Mouse (Mus musculus): Measurements from ENCODE around the gene Gfer.

Gene Gfer

DNA sequence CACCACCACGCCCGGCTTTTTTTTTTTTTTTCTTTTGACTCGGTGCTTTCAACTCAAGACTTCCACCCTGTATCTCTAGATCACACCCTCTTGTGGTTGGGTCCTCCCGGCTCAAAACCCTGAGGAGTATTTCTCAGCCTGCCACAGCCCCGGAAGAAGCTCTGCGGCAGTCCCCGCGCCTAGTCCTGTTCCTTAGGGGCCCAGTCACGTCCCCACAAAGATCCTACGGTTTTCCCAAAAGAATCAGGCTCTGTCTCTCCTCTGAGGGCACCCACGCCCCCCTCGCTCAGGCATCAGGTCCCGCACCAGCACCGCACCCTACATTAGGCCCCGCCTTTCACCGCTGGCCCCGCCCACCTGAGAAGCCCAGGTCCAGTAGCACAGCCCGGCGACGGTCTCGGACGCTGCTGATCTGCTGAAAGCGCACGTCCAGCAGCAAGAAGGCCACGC, 8.8 kb downstream of the Gfer start:
- 7% methylated on average over 25 of the region's 25 CpGs for WGBS

DNA sequence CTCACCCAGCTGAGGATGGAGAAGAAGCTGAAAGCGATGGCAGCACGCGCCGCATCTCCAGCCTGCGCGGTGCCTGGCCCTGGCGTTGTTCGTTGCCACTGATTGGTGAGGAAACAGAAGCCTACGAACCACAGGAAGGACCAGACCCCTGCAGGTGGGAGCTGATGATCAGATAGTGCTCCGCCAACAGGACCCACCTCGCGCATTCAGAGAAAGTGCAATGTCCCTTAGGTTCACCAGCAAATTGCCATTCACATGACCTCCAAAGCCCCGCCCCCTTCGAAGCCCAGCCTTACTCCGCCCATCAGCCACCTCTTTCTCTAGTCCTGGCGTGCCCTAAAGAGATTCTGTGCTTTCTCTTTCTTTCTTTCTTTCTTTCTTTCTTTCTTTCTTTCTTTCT, 9.4 kb downstream of the Gfer start:
- 43% methylated on average over 16 of the region's 16 CpGs for WGBS

DNA sequence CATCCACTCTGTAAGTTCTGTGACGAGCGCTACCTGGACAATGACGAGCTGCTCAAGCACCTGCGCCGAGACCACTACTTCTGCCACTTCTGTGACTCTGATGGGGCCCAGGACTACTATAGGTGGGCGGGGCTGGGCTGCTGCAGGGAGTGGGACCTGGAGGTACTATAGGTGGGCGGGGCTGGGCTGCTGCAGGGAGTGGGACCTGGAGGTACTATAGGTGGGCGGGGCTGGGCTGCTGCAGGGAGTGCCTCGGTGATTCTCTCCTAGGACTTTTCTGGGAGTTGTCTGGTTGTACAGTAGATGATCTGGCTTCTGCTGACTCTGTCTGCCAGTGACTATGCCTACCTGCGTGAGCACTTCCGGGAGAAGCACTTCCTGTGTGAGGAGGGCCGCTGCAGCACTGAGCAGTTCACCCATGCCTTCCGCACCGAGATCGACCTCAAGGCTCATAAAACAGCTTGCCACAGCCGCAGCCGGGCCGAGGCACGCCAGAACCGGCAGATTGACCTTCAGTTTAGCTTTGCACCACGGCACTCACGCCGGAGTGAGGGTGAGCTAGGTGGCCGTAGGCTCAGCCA, 18.4 kb downstream of the Gfer start:
- WGBS = 95% methylated on average over 24 of the region's 24 CpGs

DNA sequence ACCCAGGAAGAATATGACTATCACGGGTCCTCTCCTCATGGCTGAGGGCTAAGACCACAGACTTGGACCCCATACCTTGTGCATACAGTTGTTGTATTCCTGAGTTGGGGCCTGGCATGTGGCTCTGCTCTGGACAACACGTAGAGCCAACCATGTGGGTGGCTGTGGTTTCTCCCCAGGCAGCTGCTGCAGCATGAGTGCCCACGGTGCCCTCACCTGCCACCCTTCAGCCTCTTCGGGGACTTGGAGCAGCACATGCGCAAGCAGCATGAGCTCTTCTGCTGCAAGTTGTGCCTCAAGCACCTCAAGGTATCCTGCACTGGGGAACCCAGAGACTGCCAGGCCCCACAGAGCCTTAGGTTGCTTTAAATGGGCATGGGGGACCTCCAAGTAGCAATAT, 19.1 kb downstream of the Gfer start:
- WGBS = 89% methylated on average over 5 of the region's 5 CpGs

DNA sequence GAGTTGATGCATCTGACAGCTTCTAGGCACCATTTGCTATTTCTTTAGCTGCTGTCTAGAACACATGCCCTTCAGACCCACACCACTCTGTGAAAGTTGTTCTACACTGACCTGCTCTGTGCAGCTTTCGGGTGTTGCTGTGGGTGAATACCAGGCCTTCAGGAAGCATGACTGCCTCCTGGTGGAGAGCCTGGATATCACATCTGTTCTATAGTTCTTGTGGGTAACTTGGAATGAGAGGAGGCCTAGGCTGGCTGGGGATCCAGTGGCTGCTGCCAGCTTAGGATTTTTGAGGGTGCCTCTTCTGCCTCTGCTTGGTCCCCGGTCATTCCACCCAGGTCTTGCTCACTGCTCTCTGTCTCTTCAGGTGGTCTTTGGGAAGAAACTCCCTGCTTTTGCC, 19.8 kb downstream of the Gfer start:
- 50% methylated on average over 2 of the region's 2 CpGs for WGBS

DNA sequence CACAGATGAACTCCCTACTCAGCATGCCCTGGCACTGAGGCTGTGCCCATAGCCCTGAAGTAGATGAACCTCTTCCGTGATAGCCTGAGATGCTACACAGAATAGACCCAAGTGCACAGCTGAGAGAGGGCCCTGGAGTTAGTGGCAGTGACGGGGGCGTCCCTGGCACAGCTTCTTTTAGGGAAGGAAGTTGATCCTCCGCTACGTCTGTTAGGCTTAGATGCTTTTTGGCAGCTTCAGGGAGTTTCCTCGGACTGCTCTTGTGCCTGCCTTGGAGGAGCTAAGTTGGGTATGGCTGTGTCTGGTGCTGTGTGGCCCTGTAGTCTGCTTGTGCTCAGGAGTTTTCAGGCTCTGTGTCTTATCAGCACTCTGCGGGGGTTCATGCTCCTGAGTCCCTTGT, 21.7 kb downstream of the Gfer start:
- 31% methylated on average over 7 of the region's 7 CpGs for WGBS

DNA sequence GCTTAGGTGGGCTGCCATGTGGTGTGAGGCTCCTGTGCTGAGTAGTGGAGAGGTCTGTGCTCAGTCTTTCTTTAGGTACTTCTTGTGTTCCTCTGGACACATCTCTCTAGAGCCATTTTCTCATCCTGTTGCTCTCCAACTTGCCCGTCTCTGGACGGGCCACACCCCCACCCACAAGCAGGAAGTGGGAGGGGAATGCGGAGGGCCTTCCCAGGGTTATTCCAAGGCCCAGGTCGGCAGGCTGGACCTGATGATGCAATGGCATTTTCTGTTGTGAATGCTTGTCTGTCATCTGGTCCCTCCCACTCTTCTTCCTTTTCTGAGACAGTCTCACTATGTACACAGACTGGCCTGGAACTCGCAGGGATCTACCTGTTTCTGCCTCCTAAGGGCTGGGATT, 23.8 kb downstream of the Gfer start:
- WGBS = 27% methylated on average over 5 of the region's 5 CpGs

DNA sequence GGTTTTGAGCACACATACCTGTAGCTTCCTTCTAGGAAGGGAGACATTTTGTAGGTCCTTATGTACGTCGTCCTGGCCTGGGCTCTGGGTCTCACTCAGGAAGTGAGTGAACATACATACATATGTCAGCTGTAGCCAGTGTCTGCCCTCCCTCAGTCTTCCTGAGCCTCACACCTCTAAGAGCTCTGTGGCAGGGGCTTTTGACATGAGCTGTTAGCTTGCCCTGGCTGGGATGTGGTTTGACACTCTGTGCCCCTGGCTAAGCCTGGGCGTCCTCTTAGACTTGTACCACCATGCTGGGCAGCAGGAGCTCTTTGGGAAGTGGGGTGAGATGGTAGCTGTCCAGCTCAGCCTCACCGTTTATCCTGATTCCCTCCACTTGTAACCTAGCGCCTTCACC, 24.6 kb downstream of the Gfer start:
- 73% methylated on average over 5 of the region's 5 CpGs for WGBS

DNA sequence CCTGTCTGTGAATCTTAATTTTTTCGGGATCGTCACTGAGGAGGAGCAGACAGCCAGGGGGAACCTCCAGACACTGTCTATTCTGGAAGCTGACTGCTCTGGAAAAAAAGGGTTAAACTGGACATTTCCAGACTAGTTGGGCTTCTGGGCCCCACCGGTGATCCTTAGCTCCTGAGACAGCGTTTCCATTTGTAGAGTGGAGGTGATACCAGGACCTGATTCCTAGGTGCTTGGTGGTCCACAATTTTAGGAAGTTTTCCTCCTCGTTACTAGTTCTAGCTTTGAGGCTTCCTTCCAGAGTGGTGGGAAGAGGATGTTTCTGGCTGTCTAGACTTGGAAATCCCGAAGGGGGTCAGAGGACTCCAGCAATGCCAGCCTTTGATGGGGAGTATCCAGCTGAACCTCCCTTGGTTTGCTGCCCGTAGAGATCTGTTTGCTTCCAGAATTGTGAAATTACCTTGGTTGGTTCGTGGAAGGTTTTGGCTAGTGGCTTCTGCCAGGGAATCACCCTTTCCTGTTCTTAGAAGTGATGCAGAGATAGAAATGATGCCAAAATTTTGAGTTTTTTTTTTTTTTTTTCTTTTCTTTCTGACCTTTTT, 25.6 kb downstream of the Gfer start:
- WGBS = 5% methylated on average over 8 of the region's 8 CpGs

DNA sequence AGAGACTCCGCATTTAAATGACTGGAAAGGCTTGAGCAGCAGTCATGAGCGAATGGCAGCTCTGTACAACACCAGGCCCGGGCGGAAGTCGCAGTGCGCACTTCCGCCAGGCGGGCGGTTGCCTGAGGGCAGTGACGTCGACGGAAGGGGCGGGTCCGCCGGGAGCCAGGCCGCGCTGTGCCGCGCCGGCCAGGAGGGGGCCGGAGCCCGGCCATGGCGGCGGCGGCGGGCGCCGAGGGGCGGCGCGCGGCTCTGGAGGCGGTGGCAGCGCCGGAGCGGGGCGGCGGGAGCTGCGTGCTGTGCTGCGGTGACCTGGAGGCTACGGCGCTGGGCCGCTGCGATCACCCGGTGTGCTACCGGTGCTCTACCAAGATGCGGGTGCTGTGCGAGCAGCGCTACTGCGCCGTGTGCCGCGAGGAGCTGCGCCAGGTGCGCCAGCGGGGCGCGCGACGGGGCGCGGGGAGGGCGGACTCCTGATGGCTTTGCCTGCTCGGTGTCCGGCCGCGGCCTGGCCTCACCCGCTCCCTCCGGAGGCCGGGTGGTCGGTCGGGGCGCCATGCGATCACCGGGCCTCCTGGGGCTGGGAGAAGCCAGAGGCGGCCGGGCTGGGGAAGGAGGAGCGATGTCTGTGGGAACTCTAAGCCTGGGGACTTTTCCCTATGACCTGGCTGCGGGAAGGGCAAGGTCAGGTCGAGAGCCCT, 26.3 kb downstream of the Gfer start, which contains the start of gene Zfp598:
TSS of gene Zfp598 (plus strand) at position 143 of the 701 bp plus-strand sequence.
- under 1% methylated on average over 80 of the region's 80 CpGs for WGBS

DNA sequence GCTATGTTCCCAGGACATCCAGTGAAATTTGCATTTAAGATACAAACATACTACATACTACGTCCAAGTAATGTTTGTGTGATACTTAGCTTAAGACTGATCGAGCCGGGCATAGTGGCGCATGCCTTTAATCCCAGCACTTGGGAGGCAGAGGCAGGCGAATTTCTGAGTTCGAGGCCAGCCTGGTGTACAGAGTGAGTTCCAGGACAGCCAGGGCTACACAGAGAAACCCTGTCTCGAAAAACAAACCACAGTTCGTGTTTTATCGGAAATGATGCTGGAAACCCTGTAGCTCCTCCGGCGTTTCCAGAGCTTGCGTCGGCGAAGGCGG, 26.8 kb downstream of the Gfer start:
- 7% methylated on average over 15 of the region's 15 CpGs for WGBS

DNA sequence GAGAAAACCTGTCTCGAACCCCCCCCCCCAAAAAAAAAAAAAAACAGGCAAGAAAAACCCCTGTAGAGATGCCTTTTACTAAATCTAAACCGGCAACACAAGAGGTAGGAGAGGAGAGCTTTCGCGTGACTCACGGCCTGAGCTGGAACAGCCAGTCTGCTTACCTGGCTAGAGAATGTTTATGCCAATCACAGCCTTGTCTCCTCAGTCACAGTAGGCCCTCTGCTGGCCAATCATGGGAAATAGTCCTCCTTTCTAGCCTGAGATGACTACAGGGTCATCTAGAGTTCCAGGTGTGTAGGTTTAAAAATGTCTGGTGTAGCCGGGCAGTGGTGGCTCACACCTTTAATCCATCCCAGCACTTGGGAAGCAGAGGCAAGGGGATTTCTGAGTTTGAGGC, 28.5 kb downstream of the Gfer start:
- WGBS = 19% methylated on average over 6 of the region's 6 CpGs

DNA sequence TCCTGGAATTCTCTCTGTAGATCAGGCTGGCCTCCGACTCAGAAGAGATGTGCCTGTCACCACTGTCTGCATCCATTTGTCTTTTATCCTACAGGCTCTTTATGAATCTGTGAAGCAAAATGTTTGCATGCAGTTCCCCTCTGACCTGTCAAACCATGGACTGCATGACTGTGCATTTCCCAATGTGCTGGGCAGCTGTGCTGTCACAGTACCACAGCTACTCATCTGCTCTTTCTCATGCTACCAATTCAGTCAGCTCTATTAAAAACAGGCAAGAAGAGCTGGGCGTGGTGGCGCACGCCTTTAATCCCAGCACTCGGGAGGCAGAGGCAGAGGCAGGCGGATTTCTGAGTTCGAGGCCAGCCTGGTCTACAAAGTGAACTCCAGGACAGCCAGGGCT, 28.9 kb downstream of the Gfer start:
- WGBS = 78% methylated on average over 7 of the region's 7 CpGs

DNA sequence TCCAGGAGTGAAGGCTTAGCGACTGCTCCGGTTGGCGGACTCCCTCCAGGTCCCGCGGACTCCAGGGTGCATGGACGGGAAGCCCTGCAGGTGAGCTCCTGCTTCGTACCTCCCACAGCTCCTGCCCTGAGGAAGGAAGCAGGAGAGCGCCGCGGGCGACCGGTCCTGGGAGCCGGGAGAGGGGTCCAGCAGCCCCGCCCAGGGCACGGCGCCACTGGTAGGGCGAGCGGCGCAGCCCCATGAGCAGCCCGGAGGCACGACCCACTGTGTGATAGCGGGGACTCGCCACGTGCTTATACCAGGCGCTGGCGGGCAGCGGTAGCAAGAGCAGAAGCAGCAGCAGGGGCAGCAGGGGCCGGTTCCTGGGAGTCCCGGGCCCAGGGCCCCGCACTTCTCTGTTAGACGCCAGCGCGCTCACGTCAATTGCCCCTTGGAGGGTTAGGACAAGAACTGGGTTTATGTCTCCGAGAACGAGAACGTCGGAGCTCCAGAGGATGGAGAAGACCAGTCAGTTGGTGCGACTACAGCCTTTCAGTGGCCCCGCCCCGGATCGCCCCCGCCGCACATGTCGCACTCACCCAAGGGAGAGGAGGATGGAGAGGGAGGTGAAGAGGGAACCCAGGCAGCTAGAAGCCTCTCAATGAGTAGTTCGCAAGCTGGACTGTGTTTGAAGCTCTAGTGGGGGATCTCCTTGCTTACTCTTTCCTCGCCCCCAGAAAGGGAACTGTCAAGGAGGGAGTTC, 37.8 kb downstream of the Gfer start, which contains the start of gene Npw:
TSS of gene Npw (minus strand) at position 441 of the 742 bp plus-strand sequence.
- 5% methylated on average over 47 of the region's 47 CpGs for WGBS

DNA sequence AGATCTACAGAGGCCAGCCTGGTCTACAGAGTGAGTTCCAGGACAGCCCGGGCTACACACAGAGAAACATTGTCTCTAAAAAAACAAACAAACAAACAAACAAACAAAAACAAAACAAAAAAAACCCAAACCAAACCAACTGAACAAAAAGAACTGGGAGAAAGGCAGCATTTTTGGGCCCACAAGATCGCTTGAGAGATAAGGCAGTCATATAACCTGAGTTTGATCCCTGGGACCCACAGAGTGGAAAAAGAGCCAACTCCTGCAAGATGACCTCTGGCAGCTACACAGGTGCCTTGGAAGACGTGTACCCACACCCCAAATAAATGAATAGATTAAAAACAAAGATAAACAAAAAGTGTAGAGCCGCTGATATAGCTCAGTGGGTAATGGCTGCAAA, 41.0 kb downstream of the Gfer start:
- WGBS = 85% methylated on average over 4 of the region's 4 CpGs

DNA sequence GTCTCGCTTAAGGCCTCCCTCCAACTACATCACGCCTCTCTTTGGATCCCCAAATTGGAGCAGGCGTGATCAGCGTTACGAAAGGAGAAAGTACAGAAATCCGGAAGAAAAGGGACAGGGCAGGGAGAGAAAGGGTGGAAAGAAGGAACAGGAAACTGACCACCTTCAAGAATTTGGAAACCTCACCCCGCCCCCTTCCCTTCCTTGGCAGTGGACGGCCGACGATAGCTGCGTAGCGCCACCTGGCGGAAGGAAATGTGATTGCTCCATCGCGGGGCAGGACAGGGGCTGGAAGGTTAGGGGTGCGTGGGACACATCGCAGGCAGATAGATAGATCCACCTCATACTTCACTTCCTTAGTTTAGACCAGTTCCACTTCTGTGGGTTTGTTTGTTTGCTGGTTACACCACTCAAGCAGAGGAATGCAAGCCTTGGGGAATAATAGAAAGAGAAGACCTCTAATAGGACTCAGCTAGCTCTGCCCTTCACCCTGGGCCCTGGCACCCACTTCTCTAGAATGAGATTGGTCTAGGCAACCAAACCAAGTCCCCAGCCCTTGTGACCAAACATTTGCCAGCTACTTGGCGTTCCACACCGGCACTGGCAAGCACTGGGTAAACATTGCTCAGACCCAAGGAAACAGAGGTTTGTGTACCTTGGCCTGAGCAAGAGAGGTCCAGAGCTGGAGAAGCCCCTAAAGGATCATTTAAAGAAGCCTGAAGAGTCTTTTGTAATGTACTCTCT, 41.8 kb downstream of the Gfer start:
- WGBS = 8% methylated on average over 19 of the region's 19 CpGs

DNA sequence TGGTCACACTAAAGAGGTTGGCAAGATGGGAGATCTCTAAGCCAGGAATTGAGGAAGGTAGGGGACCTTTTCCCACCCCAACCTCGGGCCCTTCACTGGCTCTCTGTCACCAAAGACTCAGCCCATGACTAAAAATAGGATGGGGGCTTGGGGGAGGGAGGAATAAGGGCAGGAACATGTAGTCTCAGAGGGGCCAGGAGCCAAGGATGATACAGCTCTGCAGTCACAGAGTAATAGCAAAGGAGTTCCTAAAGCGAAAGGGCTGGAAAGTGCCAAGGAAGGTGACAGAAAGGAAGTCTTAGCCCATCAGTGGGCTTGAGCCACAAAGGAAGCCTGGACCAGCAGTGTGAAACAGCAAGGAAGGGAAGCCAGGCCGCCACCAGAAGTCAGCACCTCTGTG, 44.1 kb downstream of the Gfer start:
- 61% methylated on average over 3 of the region's 3 CpGs for WGBS

DNA sequence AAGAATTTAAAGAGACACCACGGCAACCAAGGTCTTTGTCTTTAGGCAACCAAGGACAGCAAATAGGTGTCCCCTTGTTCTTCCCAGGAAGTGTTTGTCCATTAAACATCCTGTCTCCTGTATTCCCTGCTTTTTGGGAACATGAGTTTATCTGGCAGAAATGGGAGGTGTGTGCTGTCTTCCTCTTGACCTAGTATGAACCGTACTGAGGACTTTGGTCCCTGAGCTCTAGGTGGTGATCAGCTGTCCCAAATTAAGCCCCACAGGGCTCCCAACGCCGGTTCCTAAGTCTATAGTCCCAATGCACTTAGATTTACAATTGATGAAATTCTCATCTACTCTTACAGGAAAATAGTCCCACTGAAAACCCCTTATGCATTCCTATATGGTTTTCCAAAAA, 45.2 kb downstream of the Gfer start:
- WGBS = 75% methylated on average over 4 of the region's 4 CpGs

DNA sequence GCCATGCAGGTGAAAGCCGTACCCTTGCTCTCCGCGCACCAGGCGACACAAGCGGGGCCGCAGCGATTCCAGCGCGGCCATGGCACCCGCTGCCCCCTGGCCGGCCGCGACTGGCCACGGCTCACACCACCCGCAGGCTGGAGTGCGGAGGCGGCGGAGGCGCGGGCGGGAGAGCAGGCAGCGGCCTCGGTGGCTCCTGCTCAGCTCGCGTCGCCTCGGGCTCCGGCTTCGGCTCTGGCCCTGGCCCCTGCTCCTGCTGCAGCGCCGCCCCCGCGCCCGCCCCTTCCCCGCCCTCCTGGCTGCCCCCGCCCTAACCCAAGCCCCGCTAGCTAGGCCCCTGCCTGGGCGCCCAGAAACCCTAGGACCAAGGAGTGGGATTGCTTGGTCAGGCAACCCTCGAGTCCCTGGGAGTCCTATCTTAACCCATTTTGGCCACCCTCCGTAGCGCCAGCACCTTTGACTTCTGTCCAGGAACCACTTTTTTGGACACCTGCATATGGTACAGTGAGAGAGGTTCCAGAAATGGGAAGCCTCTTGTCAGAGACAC, 45.8 kb downstream of the Gfer start, which contains the start of gene Slc9a3r2:
TSS of gene Slc9a3r2 (minus strand) at position 258 of the 547 bp plus-strand sequence.
- 1% methylated on average over 41 of the region's 41 CpGs for WGBS

DNA sequence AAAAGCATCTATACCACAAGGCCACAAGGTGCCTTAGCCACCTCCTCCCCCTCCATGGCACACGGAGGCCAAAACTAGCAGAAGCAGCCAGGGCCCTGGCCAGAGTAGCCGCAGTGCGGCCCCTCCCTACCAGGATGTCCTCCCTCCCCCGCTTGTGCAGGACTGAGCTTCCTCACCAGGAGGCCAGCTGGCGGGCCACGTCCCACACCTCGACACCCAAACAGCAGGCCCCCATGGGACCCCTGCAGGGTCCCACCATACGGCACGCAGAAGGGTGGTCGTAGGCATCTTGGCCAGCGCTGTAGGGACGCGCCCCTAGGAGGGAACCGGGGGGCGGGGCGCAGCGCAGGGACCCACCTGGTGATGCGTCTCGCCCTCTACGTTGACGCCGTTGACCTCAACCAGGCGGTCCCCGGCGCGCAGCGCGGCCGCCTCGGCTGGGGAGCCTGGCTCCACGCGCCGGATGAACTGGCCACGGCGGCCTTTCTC, 46.3 kb downstream of the Gfer start:
- WGBS = 2% methylated on average over 35 of the region's 35 CpGs

DNA sequence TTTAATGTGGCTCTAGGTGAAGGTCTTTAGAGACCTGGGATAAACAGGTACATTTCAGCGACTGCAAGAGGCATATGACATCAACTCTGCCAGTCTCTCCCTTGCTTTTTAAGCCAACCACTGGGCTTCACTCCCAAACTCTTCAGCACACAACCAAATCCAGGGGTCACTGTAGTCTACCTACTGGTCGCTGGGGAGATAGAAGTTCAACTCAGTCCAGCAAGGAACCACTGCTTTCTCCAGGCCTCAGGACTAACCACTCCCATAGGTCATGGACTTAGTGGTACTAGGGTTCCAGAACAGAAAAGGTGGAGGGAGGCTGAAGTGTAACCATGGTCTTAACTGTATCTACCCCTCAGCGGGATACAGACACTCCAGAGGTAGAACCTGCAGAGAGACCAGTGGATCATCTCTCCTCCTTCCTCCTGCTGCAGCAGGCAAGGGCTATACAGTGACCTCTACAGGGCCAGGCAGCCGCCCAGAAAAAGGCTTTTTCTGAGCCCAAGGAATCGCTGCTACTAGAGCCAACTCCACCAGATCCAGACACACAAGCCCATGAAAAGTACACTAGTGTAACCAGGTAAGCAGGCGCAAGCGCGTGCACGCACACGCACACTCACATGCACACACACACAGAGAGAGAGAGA, 47.1 kb downstream of the Gfer start:
- WGBS = 63% methylated on average over 10 of the region's 10 CpGs

All from cerebral cortex, adult 2 months (tissue).